Mouse (Mus musculus) small intestine, adult 10 weeks (tissue): ENCODE data around the gene Fhl2. TPM values are rescaled to one million over a fixed set of nuclear protein-coding genes. Genes with fewer than 3 reads are reported as not detected.

Source experiments
- polyA plus RNA-seq: library from polyadenylated mRNA; stranded (reverse); fragments of 350-450 nt; fragmentation: Illumina TruSeq; extraction: RNeasy Lipid Tissue Mini Kit (QIAGEN cat#74804); gene quantifications from one replicate; pipeline ENCODE4 v1.2.3, GENCODE M21; 2014; ENCODE audit warnings: low replicate concordance

Gene Fhl2
- 19.6 TPM for polyA plus RNA-seq

DNA sequence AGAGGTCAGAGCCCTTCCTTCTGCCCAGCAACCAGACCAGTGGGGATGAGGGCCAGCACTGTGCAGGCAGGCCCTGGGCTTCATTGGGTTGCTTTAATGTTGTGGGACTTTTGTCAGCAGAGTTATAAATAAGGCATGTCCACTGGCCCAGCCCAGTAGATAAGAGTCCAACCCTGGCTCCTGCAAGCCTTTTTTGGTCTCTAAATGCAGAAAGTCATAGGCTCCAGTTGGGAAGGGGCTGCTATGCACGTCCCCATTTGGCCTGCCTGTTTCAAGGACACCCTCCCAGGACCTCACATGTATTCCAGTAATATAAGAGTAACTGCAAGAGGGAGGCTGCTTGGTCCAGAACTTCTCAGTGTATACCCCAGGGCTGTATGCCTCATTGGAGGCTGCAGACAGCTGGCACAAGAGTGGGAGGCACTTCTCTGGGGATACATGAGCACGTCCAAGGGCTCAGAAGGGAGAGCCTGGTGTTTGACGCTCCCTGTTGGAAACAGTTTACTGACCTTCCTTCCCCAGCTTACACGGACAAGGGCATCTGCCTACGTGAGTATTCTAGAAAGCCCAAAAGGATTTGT lies at the start of gene Fhl2:
Gene Fhl2 (minus strand): TSS at position 324 of the 581 bp plus-strand sequence.

DNA sequence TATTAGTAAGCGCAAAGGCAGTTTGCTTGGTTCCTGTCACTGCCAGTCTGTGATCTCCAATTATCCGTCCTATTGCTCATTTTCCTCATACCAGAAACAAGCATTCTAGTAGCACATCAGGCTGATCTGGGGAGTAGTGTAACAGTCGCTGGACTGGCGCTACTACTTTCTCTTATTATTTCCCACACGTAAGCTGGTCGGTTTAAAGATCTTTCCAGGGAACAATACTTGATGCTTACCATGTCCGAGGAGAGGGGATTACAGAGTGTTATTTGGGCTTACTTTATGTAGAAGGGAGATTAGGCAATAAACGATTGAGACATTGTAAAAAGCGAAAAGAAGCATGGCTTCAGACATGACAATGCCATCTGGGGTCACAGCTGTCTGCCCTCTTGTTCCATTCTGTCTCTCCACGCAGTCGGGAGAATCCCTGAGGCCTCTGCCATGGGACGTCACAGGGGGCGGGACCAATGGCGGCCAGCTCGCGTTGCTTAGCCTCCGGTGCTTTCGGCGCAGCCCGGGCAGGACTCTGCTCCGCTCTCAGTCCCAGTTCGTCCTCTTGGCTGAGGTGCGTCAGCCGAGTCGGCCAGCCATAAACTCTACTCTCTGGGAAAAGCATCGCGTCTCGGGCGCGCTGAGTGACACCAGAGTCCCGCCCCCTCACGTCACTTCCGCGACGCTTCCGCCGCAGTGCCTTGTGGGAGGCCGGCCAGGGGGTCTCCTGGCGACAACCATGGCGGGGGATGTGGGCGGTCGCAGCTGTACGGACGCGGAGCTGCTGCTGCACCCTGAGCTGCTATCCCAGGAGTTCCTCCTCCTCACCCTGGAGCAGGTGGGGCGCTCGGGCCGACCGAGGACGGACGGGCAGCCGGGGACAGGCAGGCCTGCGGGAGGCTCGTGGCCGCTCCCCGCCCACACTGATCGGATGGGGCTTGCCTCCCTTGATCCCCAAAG lies 98.5 kb downstream of the Fhl2 start, which contains the start of the genes Tgfbrap1 and AI597479:
Gene Tgfbrap1 (minus strand): TSS at position 607 of the 954 bp plus-strand sequence.
Gene AI597479 (plus strand): TSS at position 680 of the 954 bp plus-strand sequence.

Other genes with a start within 250 kb of the Fhl2 start
- 0.19 TPM for gene Gpr45, start 244.1 kb downstream of the Fhl2 start, polyA plus RNA-seq
- 6.3 TPM for gene Tgfbrap1, start 98.3 kb downstream of the Fhl2 start, polyA plus RNA-seq
- 25.2 TPM for gene AI597479, start 98.3 kb downstream of the Fhl2 start, polyA plus RNA-seq
- 13.1 TPM for gene Nck2, start 247.6 kb upstream of the Fhl2 start, polyA plus RNA-seq